Mouse (Mus musculus) heart, postnatal 14 days (tissue): ENCODE measurements at regions not wholly inside any gene's neighbourhood (a gene's known extent, or its start where the extent isn't known, plus 50 kb on each side); places are given as distances from the start of the nearest gene placed in this dataset.
A peak's percentile ranks its signal among the peaks of the same experiment; 100 is the strongest.

Experiments used
- DNase-seq, 2 experiments: peaks; one replicate each; pipeline ENCODE4 v3.0.0; 2021 to 2022
- intact Hi-C: fragments of 180-260 bp; cut with DNase I; formaldehyde crosslinking; loops from one replicate; pipeline ENCODE4 v1.15.1; 2025

GRCm38 (mm10) chr11:45058658-45059057 is 441.5 kb downstream of the Ebf1 start:
- DNase-seq: no peak
- intact Hi-C loops: no loop called here

- intact Hi-C loops: no loop called here
- no peak for DNase-seq
These were observed 449.5 kb downstream of the Ebf1 start for GRCm38 (mm10) chr11:45066592-45066991.

GRCm38 (mm10) chr11:45070280-45070679 is 453.2 kb downstream of the Ebf1 start:
- intact Hi-C loops: no loop called here
- no peak for DNase-seq

- DNase-seq: no peak
- intact Hi-C loops: no loop called here
These were observed 454.1 kb downstream of the Ebf1 start for GRCm38 (mm10) chr11:45071195-45071594.

- intact Hi-C loops: no loop called here
- no peak for DNase-seq
These were observed 467.5 kb downstream of the Ebf1 start for GRCm38 (mm10) chr11:45084506-45085037.

GRCm38 (mm10) chr11:45085145-45085544 is 468.0 kb downstream of the Ebf1 start:
- intact Hi-C loops: no loop called here
- DNase-seq: no peak

GRCm38 (mm10) chr11:45087186-45087915 is 470.2 kb downstream of the Ebf1 start:
- intact Hi-C loops: no loop called here
- DNase-seq: no peak

GRCm38 (mm10) chr11:45088286-45088685 is 471.2 kb downstream of the Ebf1 start:
- intact Hi-C loops: no loop called here
- DNase-seq: no peak

GRCm38 (mm10) chr11:45089561-45089960 is 472.4 kb downstream of the Ebf1 start:
- DNase-seq: no peak
- intact Hi-C loops: no loop called here

- peak; percentile 12 to 18 for DNase-seq
- intact Hi-C loops: no loop called here
These were observed 486.6 kb downstream of the Ebf1 start for GRCm38 (mm10) chr11:45103498-45104336.

GRCm38 (mm10) chr11:45116702-45117101 is 499.6 kb downstream of the Ebf1 start:
- intact Hi-C loops: no loop called here
- no peak for DNase-seq

GRCm38 (mm10) chr11:45123276-45123675 is 506.2 kb downstream of the Ebf1 start:
- no peak for DNase-seq
- intact Hi-C loops: no loop called here

GRCm38 (mm10) chr11:45136781-45137180 is 519.7 kb downstream of the Ebf1 start:
- intact Hi-C loops: no loop called here
- no peak for DNase-seq

GRCm38 (mm10) chr11:45138351-45138975 is 521.3 kb downstream of the Ebf1 start:
- DNase-seq: no peak
- intact Hi-C loops: no loop called here

- no peak for DNase-seq
- intact Hi-C loops: no loop called here
These were observed 523.4 kb downstream of the Ebf1 start for GRCm38 (mm10) chr11:45140490-45140889.

- intact Hi-C loops: no loop called here
- DNase-seq: no peak
These were observed 537.0 kb downstream of the Ebf1 start for GRCm38 (mm10) chr11:45154070-45154469.

GRCm38 (mm10) chr11:45154497-45154896 is 537.4 kb downstream of the Ebf1 start:
- intact Hi-C loops: no loop called here
- no peak for DNase-seq

GRCm38 (mm10) chr11:45155782-45156181 is 538.7 kb downstream of the Ebf1 start:
- DNase-seq: no peak
- intact Hi-C loops: no loop called here

- DNase-seq: no peak
- intact Hi-C loops: no loop called here
These were observed 541.2 kb downstream of the Ebf1 start for GRCm38 (mm10) chr11:45158282-45158681.

GRCm38 (mm10) chr11:45160871-45161270 is 543.8 kb downstream of the Ebf1 start:
- intact Hi-C loops: no loop called here
- no peak for DNase-seq

- intact Hi-C loops: no loop called here
- DNase-seq: no peak
These were observed 556.4 kb downstream of the Ebf1 start for GRCm38 (mm10) chr11:45173546-45173945.
